In genomic region chr10:127164190-127164589, GRCm38 (mm10) we compare ENCODE assay signal across 10 mouse cellular contexts. TPM values are rescaled to one million over a fixed set of nuclear protein-coding genes. Genes with fewer than 3 reads are reported as not detected.
DNase-seq lines count a peak whose midpoint lies in the region; ATAC-seq and TF ChIP-seq lines count a peak whose summit lies in the region.
"Had no signal": no experiment of that assay in that cellular context is flagged by ENCODE, and none has a peak within 500 bp of the region (broad histone marks: within the 10 kb centered on the region; RNA-seq: fewer than 3 reads in every experiment).

No protein-coding gene starts in this region.

- H3K27me3 ChIP-seq in heart, embryonic 16.5 days (ENCODE audit: control insufficient read depth, insufficient read depth, low read length) = peaks cover 39% of the 10 kb centered on the region
- peaks cover 61% of the 10 kb centered on the region for H3K27me3 ChIP-seq in heart, embryonic 12.5 days (replicated peaks)
- H3K27me3 ChIP-seq in G1E (ENCODE audit: insufficient read depth, low read length) = no peaks in the 10 kb centered on the region
- peaks cover 43% of the 10 kb centered on the region for H3K27me3 ChIP-seq in hindbrain, embryonic 12.5 days

- WGBS in heart, embryonic 16.5 days = 91% methylated on average over 4 of the region's 4 CpGs
- 80% methylated on average over 4 of the region's 4 CpGs for WGBS in heart, embryonic 12.5 days
- WGBS in hindbrain, embryonic 12.5 days = 92% methylated on average over 4 of the region's 4 CpGs
- WGBS in macrophage (ENCODE audit: missing documents) = 89% methylated on average over 4 of the region's 4 CpGs

- TF ChIP-seq CTCF in G1E (IDR thresholded peaks at IDR 0.05; ENCODE audit: low read depth, low read length) = no peak

- H3K4me2 ChIP-seq in heart, embryonic 16.5 days (ENCODE audit: low read depth, low read length) = peak overlapping the region; percentile 100; the same call in 1 of the 2 replicates
- no peak overlapping the region for H3K4me2 ChIP-seq in heart, embryonic 12.5 days
- H3K4me2 ChIP-seq in hindbrain, embryonic 12.5 days (replicated peaks) = no peak overlapping the region

- H3K79me2 ChIP-seq in macrophage (ENCODE audit: inconsistent target) = peaks cover 22% of the 10 kb centered on the region

- no peaks in the 10 kb centered on the region for H3K36me3 ChIP-seq in heart, embryonic 16.5 days (ENCODE audit: control insufficient read depth, insufficient read depth)
- H3K36me3 ChIP-seq in heart, embryonic 12.5 days = no peaks in the 10 kb centered on the region
- H3K36me3 ChIP-seq in G1E (replicated peaks) = peaks cover 38% of the 10 kb centered on the region
- H3K36me3 ChIP-seq in hindbrain, embryonic 12.5 days = no peaks in the 10 kb centered on the region
- no peaks in the 10 kb centered on the region for H3K36me3 ChIP-seq in macrophage (ENCODE audit: inconsistent target)
- H3K36me3 ChIP-seq: lung, embryonic 15.5 days had no signal

- DNase-seq in G1E (ENCODE audit: low spot score) = no peak
- DNase-seq in kidney, postnatal 14 days = no peak
- DNase-seq in c-Kit-positive CD71-positive TER-119-positive erythroid progenitor cells, embryonic 14.5 days (ENCODE audit: low spot score) = no peak
- DNase-seq: B cell, adult 2 months had no signal

- H3K27ac ChIP-seq in heart, embryonic 16.5 days (ENCODE audit: low read length) = no peak overlapping the region
- H3K27ac ChIP-seq in heart, embryonic 12.5 days (ENCODE audit: poor library complexity, severe bottlenecking) = no peak overlapping the region
- no peak overlapping the region for H3K27ac ChIP-seq in hindbrain, embryonic 12.5 days
- H3K27ac ChIP-seq in macrophage = peak overlapping the region; percentile 78
- H3K27ac ChIP-seq: lung, embryonic 15.5 days had no signal

- H3K9me3 ChIP-seq in heart, embryonic 16.5 days (replicated peaks; ENCODE audit: control insufficient read depth, low read length) = no peaks in the 10 kb centered on the region
- no peaks in the 10 kb centered on the region for H3K9me3 ChIP-seq in heart, embryonic 12.5 days (replicated peaks)
- H3K9me3 ChIP-seq in G1E (replicated peaks) = no peaks in the 10 kb centered on the region
- H3K9me3 ChIP-seq in hindbrain, embryonic 12.5 days (replicated peaks) = no peaks in the 10 kb centered on the region
- H3K9me3 ChIP-seq: lung, embryonic 15.5 days had no signal

- H3K9ac ChIP-seq in heart, embryonic 16.5 days (ENCODE audit: low read length) = no peak overlapping the region
- H3K9ac ChIP-seq in heart, embryonic 12.5 days = no peak overlapping the region
- H3K9ac ChIP-seq in hindbrain, embryonic 12.5 days = peak overlapping the region; percentile 87; the same call in 1 of the 2 replicates
- H3K9ac ChIP-seq: lung, embryonic 15.5 days had no signal

- H3K4me1 ChIP-seq in heart, embryonic 16.5 days (ENCODE audit: control insufficient read depth, insufficient read depth, low read length) = peaks cover 12% of the 10 kb centered on the region
- peaks cover 31% of the 10 kb centered on the region for H3K4me1 ChIP-seq in heart, embryonic 12.5 days (replicated peaks)
- H3K4me1 ChIP-seq in G1E (ENCODE audit: insufficient read depth, low read depth, low read length) = peaks cover 53% of the 10 kb centered on the region
- peaks cover 9% of the 10 kb centered on the region; the same call in 1 of the 2 replicates for H3K4me1 ChIP-seq in hindbrain, embryonic 12.5 days

- no peak for ATAC-seq in heart, embryonic 16.5 days (replicated peaks; ENCODE audit: extremely low read depth, insufficient read depth, low FRiP score)
- no peak for ATAC-seq in heart, embryonic 12.5 days (ENCODE audit: insufficient number of reproducible peaks, low FRiP score)
- ATAC-seq in G1E (ENCODE audit: extremely low read depth, insufficient number of reproducible peaks, low FRiP score, poor library complexity, severe bottlenecking) = no peak
- ATAC-seq in hindbrain, embryonic 12.5 days (ENCODE audit: low FRiP score) = no peak
- no peak for ATAC-seq in megakaryocyte-erythroid progenitor cell, adult 5-6 weeks (replicated peaks; ENCODE audit: low FRiP score, low TSS enrichment, poor library complexity, severe bottlenecking)

- H3K4me3 ChIP-seq in heart, embryonic 16.5 days (ENCODE audit: low read length) = no peak overlapping the region
- H3K4me3 ChIP-seq in heart, embryonic 12.5 days = no peak overlapping the region
- peak overlapping the region; percentile 93; the same call in 1 of the 2 replicates for H3K4me3 ChIP-seq in G1E (ENCODE audit: low read depth, low read length)
- H3K4me3 ChIP-seq in hindbrain, embryonic 12.5 days = no peak overlapping the region
- no peak overlapping the region for H3K4me3 ChIP-seq in macrophage (ENCODE audit: inconsistent target)

RNA-seq across cellular contexts. Expression of gene B4galnt1, which starts 0.8 kb away (rescaled TPM):
- polyA plus RNA-seq in heart, embryonic 16.5 days (2015; fragmentation: Nextera tagmentation; extraction: Ambion mirVana) = 3.4 and 6.5 TPM in 2 replicates
- 1.9 and 2.4 TPM in 2 replicates for polyA plus RNA-seq in heart, embryonic 12.5 days (2016; fragmentation: Nextera tagmentation; extraction: Ambion mirVana)
- total RNA-seq in G1E (2014; fragmentation: Nextera tagmentation) (173 and 188 TPM in 2 replicates), G1E (2017) (65.0 and 66.7 TPM in 2 replicates)
- polyA plus RNA-seq in G1E (2012) (292 and 318 TPM in 2 replicates), macrophage (2018) (37.2 to 59.2 TPM (median 48.4 TPM) in 3 replicates)
- polyA plus RNA-seq in hindbrain, embryonic 12.5 days (2016; fragmentation: Nextera tagmentation; extraction: Ambion mirVana) = 21.6 and 25.8 TPM in 2 replicates
- total RNA-seq in macrophage (2018; cell fraction: chromatin; rRNA removed) = 10 to 100 TPM in 23 of 26 experiments, 1 to 10 TPM in 3; 5.7 to 68.9 (median 24.3) TPM
- total RNA-seq in macrophage (2018; cell fraction: cytosol; rRNA removed) = 10 to 100 TPM; 29.1 to 74.7 (median 52.3) TPM
- 10 to 100 TPM; 25.7 to 91.1 (median 47.9) TPM for total RNA-seq in macrophage (2018; cell fraction: nucleus; rRNA removed)
- total RNA-seq in megakaryocyte-erythroid progenitor cell, adult 5-6 weeks (2014; fragmentation: Nextera tagmentation) = 67.2 and 84.7 TPM in 2 replicates
- 18.5 and 23.3 TPM in 2 replicates for total RNA-seq in megakaryocyte-erythroid progenitor cell, adult 5-6 weeks (2017)

RNA-seq across cellular contexts. Expression of gene Slc26a10, which starts 16.3 kb away (rescaled TPM):
- 16.2 and 17.6 TPM in 2 replicates for polyA plus RNA-seq in heart, embryonic 16.5 days (2015; fragmentation: Nextera tagmentation; extraction: Ambion mirVana)
- polyA plus RNA-seq in heart, embryonic 12.5 days (2016; fragmentation: Nextera tagmentation; extraction: Ambion mirVana) = 20.2 and 21.0 TPM in 2 replicates
- 8.4 and 10.1 TPM in 2 replicates for total RNA-seq in G1E (2014; fragmentation: Nextera tagmentation)
- 0.58 and 0.98 TPM in 2 replicates for total RNA-seq in G1E (2017)
- polyA plus RNA-seq in G1E (2012) = 0.68 and 0.94 TPM in 2 replicates
- polyA plus RNA-seq in hindbrain, embryonic 12.5 days (2016; fragmentation: Nextera tagmentation; extraction: Ambion mirVana) = 1.2 and 2.2 TPM in 2 replicates
- not detected for total RNA-seq in macrophage (2018; cell fraction: chromatin; rRNA removed)
- total RNA-seq in macrophage (2018; cell fraction: cytosol; rRNA removed) = under 1 TPM in 17 of 26 experiments, not detected in 9; 0.03 to 0.19 (median 0.09) TPM
- under 1 TPM in 1 of 26 experiments, not detected in 25; 0.18 TPM for total RNA-seq in macrophage (2018; cell fraction: nucleus; rRNA removed)
- polyA plus RNA-seq in macrophage (2018) = 1.2 TPM in 1 of 3 replicates, not detected in the others
- 1.8 TPM in 1 of 2 replicates, not detected in the other for total RNA-seq in megakaryocyte-erythroid progenitor cell, adult 5-6 weeks (2014; fragmentation: Nextera tagmentation)
- 1.8 TPM in 1 of 2 replicates, not detected in the other for total RNA-seq in megakaryocyte-erythroid progenitor cell, adult 5-6 weeks (2017)

RNA-seq across cellular contexts. Expression of gene Arhgef25, which starts 25.7 kb away (rescaled TPM):
- 26.0 and 27.0 TPM in 2 replicates for polyA plus RNA-seq in heart, embryonic 16.5 days (2015; fragmentation: Nextera tagmentation; extraction: Ambion mirVana)
- 21.3 and 23.1 TPM in 2 replicates for polyA plus RNA-seq in heart, embryonic 12.5 days (2016; fragmentation: Nextera tagmentation; extraction: Ambion mirVana)
- 49.0 and 70.1 TPM in 2 replicates for total RNA-seq in G1E (2014; fragmentation: Nextera tagmentation)
- total RNA-seq in G1E (2017) = 43.0 and 51.4 TPM in 2 replicates
- polyA plus RNA-seq in G1E (2012) = 98.4 and 120 TPM in 2 replicates
- polyA plus RNA-seq in hindbrain, embryonic 12.5 days (2016; fragmentation: Nextera tagmentation; extraction: Ambion mirVana) = 52.2 and 61.4 TPM in 2 replicates
- total RNA-seq in macrophage (2018; cell fraction: chromatin; rRNA removed) = 1 to 10 TPM in 2 of 26 experiments, under 1 TPM in 4, not detected in 20; 0.26 to 8.3 (median 0.79) TPM
- under 1 TPM in 4 of 26 experiments, not detected in 22; 0.05 to 0.10 (median 0.09) TPM for total RNA-seq in macrophage (2018; cell fraction: cytosol; rRNA removed)
- total RNA-seq in macrophage (2018; cell fraction: nucleus; rRNA removed) = 1 to 10 TPM in 2 of 26 experiments, under 1 TPM in 1, not detected in 23; 0.40 to 2.2 (median 1.6) TPM
- polyA plus RNA-seq in macrophage (2018) = not detected in 3 replicates
- total RNA-seq in megakaryocyte-erythroid progenitor cell, adult 5-6 weeks (2014; fragmentation: Nextera tagmentation) = 22.7 and 46.0 TPM in 2 replicates
- total RNA-seq in megakaryocyte-erythroid progenitor cell, adult 5-6 weeks (2017) = 35.4 and 35.7 TPM in 2 replicates

RNA-seq across cellular contexts. Expression of gene Dtx3, which starts 31.3 kb away (rescaled TPM):
- polyA plus RNA-seq in heart, embryonic 16.5 days (2015; fragmentation: Nextera tagmentation; extraction: Ambion mirVana) = 69.9 and 72.5 TPM in 2 replicates
- polyA plus RNA-seq in heart, embryonic 12.5 days (2016; fragmentation: Nextera tagmentation; extraction: Ambion mirVana) = 74.3 and 75.1 TPM in 2 replicates
- total RNA-seq in G1E (2014; fragmentation: Nextera tagmentation) (318 and 360 TPM in 2 replicates), G1E (2017) (95.8 and 125 TPM in 2 replicates)
- polyA plus RNA-seq in G1E (2012) (213 and 260 TPM in 2 replicates), macrophage (2018) (10.9 to 46.7 TPM (median 15.1 TPM) in 3 replicates)
- 199 and 203 TPM in 2 replicates for polyA plus RNA-seq in hindbrain, embryonic 12.5 days (2016; fragmentation: Nextera tagmentation; extraction: Ambion mirVana)
- 100 to 1,000 TPM in 2 of 26 experiments, 10 to 100 TPM in 24; 31.0 to 122 (median 61.3) TPM for total RNA-seq in macrophage (2018; cell fraction: chromatin; rRNA removed)
- 10 to 100 TPM in 16 of 26 experiments, 1 to 10 TPM in 10; 5.7 to 32.8 (median 14.5) TPM for total RNA-seq in macrophage (2018; cell fraction: cytosol; rRNA removed)
- total RNA-seq in macrophage (2018; cell fraction: nucleus; rRNA removed) = 100 to 1,000 TPM in 11 of 26 experiments, 10 to 100 TPM in 15; 33.8 to 234 (median 81.8) TPM
- total RNA-seq in megakaryocyte-erythroid progenitor cell, adult 5-6 weeks (2014; fragmentation: Nextera tagmentation) = 97.0 and 160 TPM in 2 replicates
- total RNA-seq in megakaryocyte-erythroid progenitor cell, adult 5-6 weeks (2017) = 28.5 and 29.5 TPM in 2 replicates

RNA-seq across cellular contexts. Expression of gene Os9, which starts 43.3 kb away (rescaled TPM):
- 55.9 and 57.5 TPM in 2 replicates for polyA plus RNA-seq in heart, embryonic 16.5 days (2015; fragmentation: Nextera tagmentation; extraction: Ambion mirVana)
- 52.2 and 52.4 TPM in 2 replicates for polyA plus RNA-seq in heart, embryonic 12.5 days (2016; fragmentation: Nextera tagmentation; extraction: Ambion mirVana)
- total RNA-seq in G1E (2014; fragmentation: Nextera tagmentation) (47.9 and 55.4 TPM in 2 replicates), G1E (2017) (95.7 and 99.7 TPM in 2 replicates)
- polyA plus RNA-seq in G1E (2012) (110 and 126 TPM in 2 replicates), macrophage (2018) (173 to 355 TPM (median 215 TPM) in 3 replicates)
- 118 TPM in 2 replicates for polyA plus RNA-seq in hindbrain, embryonic 12.5 days (2016; fragmentation: Nextera tagmentation; extraction: Ambion mirVana)
- total RNA-seq in macrophage (2018; cell fraction: chromatin; rRNA removed) = 10 to 100 TPM; 17.3 to 74.5 (median 54.7) TPM
- 100 to 1,000 TPM; 126 to 231 (median 174) TPM for total RNA-seq in macrophage (2018; cell fraction: cytosol; rRNA removed)
- 100 to 1,000 TPM in 25 of 26 experiments, 10 to 100 TPM in 1; 63.6 to 321 (median 251) TPM for total RNA-seq in macrophage (2018; cell fraction: nucleus; rRNA removed)
- total RNA-seq in megakaryocyte-erythroid progenitor cell, adult 5-6 weeks (2014; fragmentation: Nextera tagmentation) = 55.8 and 64.5 TPM in 2 replicates
- total RNA-seq in megakaryocyte-erythroid progenitor cell, adult 5-6 weeks (2017) = 152 and 154 TPM in 2 replicates

Comparison
In these comparisons a context has a peak if more than half of its experiments do, and no peak if none do; other contexts are left out.
1. RNA of gene Arhgef25, which starts 25.7 kb away (polyA plus RNA-seq): 98.4 to 120 TPM in G1E, 52.2 to 61.4 TPM in hindbrain, embryonic 12.5 days, 26.0 to 27.0 TPM in heart, embryonic 16.5 days and 21.3 to 23.1 TPM in heart, embryonic 12.5 days; not detected in macrophage; every median in the first group is over 10 times any median in the second.